Mouse (Mus musculus) CD4-positive naive resting alpha-beta T cell, adult 57 days (primary cell): ENCODE data around the gene Olfr1287. TPM values are rescaled to one million over a fixed set of nuclear protein-coding genes. Genes with fewer than 3 reads are reported as not detected.

Experiments used
- total RNA-seq: library from RNA; stranded (reverse); gene quantifications from one replicate; pipeline ENCODE4 v1.2.4, GENCODE M21; 2023

Gene Olfr1287
- not detected for total RNA-seq

DNA sequence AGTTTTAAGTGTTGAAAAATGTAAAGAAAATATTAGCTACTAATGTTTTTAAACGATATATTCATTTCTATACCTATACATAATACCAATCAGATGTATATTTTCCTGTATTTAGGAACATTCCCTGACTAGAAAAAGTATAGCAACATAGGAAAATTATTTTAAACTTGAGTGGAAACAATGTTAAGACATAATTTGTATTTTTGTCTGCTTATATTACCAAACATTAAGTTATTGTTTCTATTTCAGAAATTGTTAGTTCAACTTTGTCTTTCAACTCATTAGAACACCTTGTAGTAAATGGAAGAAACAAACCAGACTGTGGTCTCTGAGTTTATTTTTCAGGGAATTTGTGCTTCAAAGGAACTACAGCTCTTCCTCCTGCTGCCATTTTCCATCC lies at the start of gene Olfr1287:
TSS of gene Olfr1287 (plus strand) at position 301 of the 400 bp plus-strand sequence.

DNA sequence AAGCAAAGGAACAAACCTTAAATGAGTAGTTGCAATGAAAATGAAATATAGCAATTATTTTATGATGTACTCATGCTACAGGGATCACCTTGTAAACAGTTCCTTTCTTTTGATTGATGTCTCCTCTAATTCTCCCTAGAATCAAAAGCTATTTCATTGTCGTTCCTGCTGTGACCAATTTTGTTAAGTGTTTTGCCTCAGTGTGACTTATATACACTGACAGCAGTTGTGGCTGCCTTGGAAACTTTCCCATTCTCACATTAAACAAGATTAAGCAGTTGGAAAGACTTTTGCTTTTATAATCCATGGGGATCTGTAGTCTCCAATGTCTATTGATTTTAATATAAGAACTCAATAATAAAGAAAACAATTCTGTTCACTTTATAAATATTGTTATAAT lies 26.0 kb upstream of the Olfr1287 start, which contains the start of gene Olfr1286:
TSS of gene Olfr1286 (minus strand) at position 185 of the 400 bp plus-strand sequence.

GRCm38 (mm10) chr2:111473801-111474200 lies 24.9 kb downstream of the Olfr1287 start, which contains the start of gene Olfr1288:
TSS of gene Olfr1288 (plus strand) at chr2:111474101.

DNA sequence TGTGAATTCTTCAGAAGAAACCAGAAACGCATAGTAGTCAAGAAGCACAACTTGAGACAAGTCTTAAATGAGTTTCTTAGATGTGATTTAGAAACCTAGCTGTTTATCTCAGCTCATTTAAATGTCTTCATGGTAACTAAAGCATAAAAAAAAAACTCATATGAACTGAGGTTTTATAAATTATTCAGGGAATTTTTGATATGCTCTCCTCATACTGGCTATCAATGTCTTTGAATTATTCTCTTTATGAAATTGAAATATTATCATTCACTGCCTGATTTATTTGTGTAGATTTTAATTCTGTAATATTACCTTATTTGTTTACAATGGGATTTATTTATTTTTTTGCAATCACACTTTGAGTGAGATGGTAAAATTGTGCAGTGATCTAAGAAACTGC lies 31.6 kb downstream of the Olfr1287 start, which contains the start of gene Olfr1289:
TSS of gene Olfr1289 (plus strand) at position 301 of the 400 bp plus-strand sequence.

GRCm38 (mm10) chr2:111493729-111494128 lies 44.8 kb downstream of the Olfr1287 start, which contains the start of gene Olfr1290:
TSS of gene Olfr1290 (minus strand) at chr2:111493829.

GRCm38 (mm10) chr2:111496880-111497279 lies 47.9 kb downstream of the Olfr1287 start, which contains the start of gene Olfr1291-ps1:
TSS of gene Olfr1291-ps1 (plus strand) at chr2:111497180.

Other genes with a start within 250 kb of the Olfr1287 start
- not detected for gene 4930430A15Rik, start 219.5 kb upstream of the Olfr1287 start, total RNA-seq
- not detected for gene Olfr1275, start 213.9 kb upstream of the Olfr1287 start, total RNA-seq
- not detected for gene Olfr1276, start 194.6 kb upstream of the Olfr1287 start, total RNA-seq
- gene Olfr1277, start 175.0 kb upstream of the Olfr1287 start, total RNA-seq, result not detected
- gene Olfr1278, start 159.0 kb upstream of the Olfr1287 start, total RNA-seq, result not detected
- not detected for gene Olfr1279, start 148.5 kb upstream of the Olfr1287 start, total RNA-seq
- gene Olfr1280, start 135.1 kb upstream of the Olfr1287 start, total RNA-seq, result not detected
- not detected for gene Olfr1281, start 122.6 kb upstream of the Olfr1287 start, total RNA-seq
- not detected for gene Olfr1282, start 113.1 kb upstream of the Olfr1287 start, total RNA-seq
- not detected for gene Olfr1283, start 82.4 kb upstream of the Olfr1287 start, total RNA-seq
- not detected for gene Olfr1284, start 73.6 kb upstream of the Olfr1287 start, total RNA-seq
- gene Olfr1286, start 26.0 kb upstream of the Olfr1287 start, total RNA-seq, result not detected
- not detected for gene Olfr1288, start 25.0 kb downstream of the Olfr1287 start, total RNA-seq
- not detected for gene Olfr1289, start 31.7 kb downstream of the Olfr1287 start, total RNA-seq
- gene Olfr1290, start 44.7 kb downstream of the Olfr1287 start, total RNA-seq, result not detected
- not detected for gene Olfr1291-ps1, start 48.0 kb downstream of the Olfr1287 start, total RNA-seq
- not detected for gene Olfr1293-ps, start 76.1 kb downstream of the Olfr1287 start, total RNA-seq
- gene Olfr1294, start 91.1 kb downstream of the Olfr1287 start, total RNA-seq, result not detected
- gene Olfr1295, start 120.5 kb downstream of the Olfr1287 start, total RNA-seq, result not detected
- gene Olfr1297, start 177.4 kb downstream of the Olfr1287 start, total RNA-seq, result not detected
- not detected for gene Olfr1298, start 200.1 kb downstream of the Olfr1287 start, total RNA-seq
- not detected for gene Olfr1299, start 212.3 kb downstream of the Olfr1287 start, total RNA-seq